Mouse (Mus musculus) hindbrain, embryonic 16.5 days (tissue): ENCODE measurements around the gene Cts6. TPM values are rescaled to one million over a fixed set of nuclear protein-coding genes. Genes with fewer than 3 reads are reported as not detected.
"Not testable (repeated sequence)": the region's sequence is repeated elsewhere in the genome, so short reads cannot be mapped to it uniquely, and the experiment has no call there.

Source experiments
- ATAC-seq: fragments of 200-750 bp; cut with Nextera tagmentation; 2 replicates; pipeline ENCODE4 v1.8.0; 2017; ENCODE audit warnings: moderate TSS enrichment, moderate library complexity
- H3K27ac ChIP-seq: fragments of 300-500 bp; sonication (generic); 2 replicates; pipeline ENCODE4 v1.5.1; 2014; ENCODE audit warnings: low read depth, mild to moderate bottlenecking, control low read depth, low read length, moderate library complexity
- H3K27me3 ChIP-seq: fragments of 300-500 bp; sonication (generic); replicated peaks from 2 replicates; pipeline ENCODE4 v1.6.1; 2014; ENCODE audit warnings: low read length; ENCODE audit not compliant: control insufficient read depth, insufficient read depth
- H3K36me3 ChIP-seq: fragments of 300-500 bp; sonication (generic); 2 replicates; pipeline ENCODE4 v1.6.1; 2014; ENCODE audit warnings: mild to moderate bottlenecking, low read length, moderate library complexity, mixed read lengths; ENCODE audit not compliant: control insufficient read depth, insufficient read depth
- H3K4me1 ChIP-seq: fragments of 300-500 bp; sonication (generic); 2 replicates; pipeline ENCODE4 v1.6.1; 2014; ENCODE audit warnings: low read depth, low read length; ENCODE audit not compliant: control insufficient read depth, insufficient read depth
- H3K4me2 ChIP-seq: fragments of 300-500 bp; sonication (generic); 2 replicates; pipeline ENCODE4 v1.6.1; 2014; ENCODE audit warnings: mild to moderate bottlenecking, low read length, control low read depth, moderate library complexity
- H3K4me3 ChIP-seq: fragments of 300-500 bp; sonication (generic); 2 replicates; pipeline ENCODE4 v1.5.1; 2014; ENCODE audit warnings: mild to moderate bottlenecking, low read length, control low read depth, moderate library complexity
- H3K9ac ChIP-seq: fragments of 300-500 bp; sonication (generic); 2 replicates; pipeline ENCODE4 v1.6.1; 2014; ENCODE audit warnings: low read depth, mild to moderate bottlenecking, control low read depth, low read length, moderate library complexity
- H3K9me3 ChIP-seq: fragments of 300-500 bp; sonication (generic); 2 replicates; pipeline ENCODE4 v1.6.1; 2014; ENCODE audit warnings: mild to moderate bottlenecking, low read length, moderate library complexity; ENCODE audit not compliant: control insufficient read depth
- WGBS: fragments of 180-500 bp; shearing (Covaris S2); extraction: QIAGEN DNeasy Blood & Tissue Kit; methylation state at CpG from one replicate; pipeline ENCODE4 v1.1.7; 2014; 5-methylcytosine and 5-hydroxymethylcytosine counted together
- polyA plus RNA-seq: library from polyadenylated mRNA; unstranded; fragments of >200 nt; fragmentation: Nextera tagmentation; extraction: Ambion mirVana; gene quantifications from 2 replicates; pipeline ENCODE4 v1.2.1, GENCODE M21; 2015

The Cts6 gene
- polyA plus RNA-seq = not detected in 2 replicates

DNA sequence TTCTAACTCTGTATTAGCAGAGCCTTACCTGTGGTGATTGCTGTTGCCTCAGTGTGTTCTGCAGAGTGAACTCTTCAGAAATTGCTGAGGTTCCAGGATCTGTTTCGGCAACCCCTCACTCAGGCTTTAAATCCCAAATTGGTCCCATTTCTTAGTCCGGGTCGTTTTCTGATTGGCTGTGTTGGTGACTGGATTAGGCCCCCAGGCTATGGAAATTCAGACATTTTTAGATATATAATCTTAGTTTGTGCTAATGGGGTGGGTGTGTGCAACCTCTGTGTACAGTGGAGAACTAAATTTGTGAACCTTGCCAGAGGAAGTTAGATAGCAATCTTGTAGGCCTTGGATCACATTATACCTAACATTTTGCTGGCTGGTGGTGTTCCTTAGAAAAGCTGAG, at the start of gene Cts6:
Cts6 (minus strand) TSS at position 101 of the 400 bp plus-strand sequence.
- Histone ChIP-seq H3K4me3 (no peak within 1 kb of the TSS), H3K36me3 (no peaks in the 10 kb centered on the region), H3K27me3 (no peaks in the 10 kb centered on the region), H3K9me3 (peaks cover 25% of the 10 kb centered on the region), H3K4me2 (no peak within 1 kb of the TSS), H3K4me1 (no peaks in the 10 kb centered on the region), H3K9ac (no peak within 1 kb of the TSS), H3K27ac (no peak within 1 kb of the TSS)
- no peak for ATAC-seq
- 91% methylated on average over 3 of the region's 3 CpGs for WGBS

DNA sequence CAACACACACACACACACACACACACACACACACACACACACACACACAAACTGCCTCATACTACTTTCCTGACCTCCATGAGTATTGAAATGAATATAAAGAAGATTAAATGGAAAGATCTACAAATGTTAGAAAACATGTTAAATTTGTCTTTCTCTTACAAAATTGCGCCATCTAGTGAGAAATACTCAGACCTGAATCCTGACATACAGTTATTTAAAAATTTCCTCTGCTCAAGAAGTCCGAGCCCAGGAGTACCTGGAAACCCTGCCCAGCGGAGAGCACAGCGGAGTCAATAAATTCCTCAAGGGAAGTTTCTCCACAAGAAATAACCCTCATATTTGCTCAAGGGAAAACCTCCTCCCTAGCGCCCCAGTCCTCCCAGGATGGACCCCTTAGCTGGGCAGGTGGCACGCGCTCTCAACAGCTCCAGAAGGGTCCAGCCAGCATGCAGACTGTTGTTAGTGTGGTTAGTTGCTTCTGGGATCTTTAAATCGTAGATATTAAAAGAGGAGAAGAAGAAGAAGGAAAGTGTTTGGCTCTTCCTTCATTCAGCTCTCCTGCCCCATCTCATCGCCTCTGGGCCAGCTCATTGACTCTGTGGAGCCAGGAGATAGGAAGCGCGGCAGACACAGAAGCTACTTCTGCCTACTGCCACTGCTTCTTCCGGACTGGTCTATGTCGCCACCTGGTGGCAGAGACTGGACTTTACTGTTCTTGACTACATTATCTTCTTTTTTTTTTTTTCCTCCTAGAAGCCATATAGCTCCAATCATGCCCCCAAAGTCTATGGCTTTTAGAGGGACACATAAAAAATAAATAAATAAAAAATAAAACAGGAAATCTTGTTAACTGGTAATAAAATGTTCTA, 38.1 kb upstream of the Cts6 start:
- Histone ChIP-seq H3K9me3 (peaks cover 7% of the 10 kb centered on the region; the same call in 1 of the 2 replicates), H3K4me2 (no peak overlapping the region), H3K27me3 (no peaks in the 10 kb centered on the region), H3K4me1 (no peaks in the 10 kb centered on the region), H3K36me3 (no peaks in the 10 kb centered on the region), H3K27ac (no peak overlapping the region), H3K9ac (no peak overlapping the region), H3K4me3 (no peak overlapping the region)
- no peak for ATAC-seq
- WGBS = 63% methylated on average over 13 of the region's 13 CpGs

DNA sequence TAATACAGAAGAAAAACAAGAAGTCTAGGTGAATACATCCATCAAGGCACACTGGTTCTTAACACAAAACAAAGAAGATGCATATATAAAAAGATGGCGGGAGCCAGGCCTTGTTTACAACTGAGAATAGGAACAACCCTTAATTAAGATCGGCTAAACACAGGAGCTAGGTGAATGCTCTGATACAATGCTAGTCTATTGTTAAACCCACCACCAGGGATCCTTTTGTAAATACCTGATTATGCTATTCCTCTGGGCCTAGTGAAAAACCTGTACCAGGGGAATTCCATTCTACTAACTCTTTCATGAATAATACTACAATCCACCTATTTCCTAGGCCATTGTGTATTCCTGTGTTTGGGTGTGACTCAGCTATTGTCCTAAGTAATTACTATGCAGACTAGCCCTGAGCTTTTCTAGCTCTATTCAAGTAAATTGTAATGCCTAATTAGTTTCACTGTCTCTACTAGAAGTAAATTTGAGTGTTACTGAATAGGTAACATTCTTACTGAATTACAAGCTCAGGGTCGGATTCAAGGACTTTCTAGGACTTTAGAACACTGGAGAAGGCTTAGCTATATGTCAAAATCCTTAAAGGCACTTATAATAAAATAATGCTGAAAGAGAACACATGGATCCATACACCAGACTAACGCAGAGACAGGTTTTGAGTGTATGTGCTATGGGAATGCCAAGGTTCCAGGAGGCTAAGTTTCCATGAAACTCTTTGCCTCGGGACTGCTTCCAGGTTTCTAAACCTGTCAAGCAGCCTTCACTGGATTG, 17.9 kb downstream of the Cts6 start:
- WGBS = 79% methylated on average over 5 of the region's 5 CpGs
- H3K9ac ChIP-seq, H3K27me3 ChIP-seq, ATAC-seq, H3K36me3 ChIP-seq, H3K9me3 ChIP-seq, H3K27ac ChIP-seq, H3K4me1 ChIP-seq, H3K4me3 ChIP-seq, H3K4me2 ChIP-seq: not testable (repeated sequence)

DNA sequence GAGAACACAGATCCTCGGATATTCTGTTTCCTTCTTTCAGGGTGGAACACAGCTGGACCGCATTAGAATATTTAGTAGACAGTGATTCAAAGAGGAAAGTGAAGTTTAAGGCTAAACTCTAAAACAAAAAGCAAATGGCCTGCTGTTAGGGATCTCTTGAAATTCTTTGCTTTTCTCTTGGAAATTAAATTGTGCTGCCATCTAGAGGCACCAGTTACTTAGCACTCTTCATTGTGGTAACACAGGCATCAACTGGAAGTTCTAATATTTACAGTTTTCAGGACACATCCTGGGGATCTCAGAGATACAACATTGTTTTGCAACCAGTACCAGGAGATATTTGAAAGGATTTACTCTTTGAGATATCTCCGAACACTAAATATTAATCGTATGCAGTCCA, 38.6 kb downstream of the Cts6 start:
- H3K4me1 ChIP-seq = no peaks in the 10 kb centered on the region
- peaks cover 9% of the 10 kb centered on the region for H3K9me3 ChIP-seq
- WGBS = 88% methylated on average over 4 of the region's 4 CpGs
- H3K4me3 ChIP-seq = no peak overlapping the region
- no peak for ATAC-seq
- no peak overlapping the region for H3K4me2 ChIP-seq
- no peak overlapping the region for H3K27ac ChIP-seq
- no peaks in the 10 kb centered on the region for H3K36me3 ChIP-seq
- H3K27me3 ChIP-seq = no peaks in the 10 kb centered on the region
- H3K9ac ChIP-seq = no peak overlapping the region

DNA sequence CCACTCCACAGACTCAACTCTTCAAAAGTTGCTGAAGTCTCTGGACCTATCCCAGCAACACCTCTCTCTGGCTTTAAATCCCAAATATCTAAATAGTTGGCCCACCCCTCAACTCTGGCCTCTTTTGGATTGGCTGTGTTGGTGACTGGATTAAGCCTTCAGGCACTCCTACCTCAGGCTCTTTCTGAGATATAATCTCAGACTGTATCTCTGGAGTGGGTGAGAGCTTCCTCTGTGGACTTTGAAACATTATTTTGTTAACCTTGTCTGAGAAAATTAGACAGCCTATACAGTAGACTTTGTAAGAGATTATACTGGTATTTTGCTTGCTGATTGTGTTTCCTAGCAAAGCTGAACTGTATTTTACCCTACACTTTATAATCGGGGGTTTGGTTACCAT, 39.1 kb downstream of the Cts6 start, which contains the start of gene Ctsr:
Ctsr (minus strand) TSS at position 101 of the 400 bp plus-strand sequence.
- no peaks in the 10 kb centered on the region for H3K27me3 ChIP-seq
- H3K4me2 ChIP-seq = no peak within 1 kb of the TSS
- H3K9ac ChIP-seq = no peak within 1 kb of the TSS
- H3K27ac ChIP-seq = no peak within 1 kb of the TSS
- no peak within 1 kb of the TSS for H3K4me3 ChIP-seq
- H3K9me3 ChIP-seq = peaks cover 10% of the 10 kb centered on the region
- no peak for ATAC-seq
- H3K4me1 ChIP-seq = no peaks in the 10 kb centered on the region
- no peaks in the 10 kb centered on the region for H3K36me3 ChIP-seq
- WGBS = 75% methylated on average over 1 of the region's 1 CpGs

Other genes with a start within 250 kb of the Cts6 start
- gene Ctsj, start 197.5 kb downstream of the Cts6 start, polyA plus RNA-seq = not detected in 2 replicates
- not detected in 2 replicates for gene Ctsq, start 162.8 kb downstream of the Cts6 start, polyA plus RNA-seq
- not detected in 2 replicates for gene Ctsr, start 39.2 kb downstream of the Cts6 start, polyA plus RNA-seq
- gene Cts8, start 51.9 kb upstream of the Cts6 start, polyA plus RNA-seq = not detected in 2 replicates
- not detected in 2 replicates for gene Gm49398, start 85.4 kb upstream of the Cts6 start, polyA plus RNA-seq
- not detected in 2 replicates for gene Cts7, start 154.8 kb upstream of the Cts6 start, polyA plus RNA-seq